Mouse (Mus musculus): ENCODE measurements at regions not wholly inside any gene's neighbourhood (a gene's known extent, or its start where the extent isn't known, plus 50 kb on each side); places are given as distances from the start of the nearest gene placed in this dataset.
"Not testable (repeated sequence)": the region's sequence is repeated elsewhere in the genome, so short reads cannot be mapped to it uniquely, and the experiment has no call there.

DNA sequence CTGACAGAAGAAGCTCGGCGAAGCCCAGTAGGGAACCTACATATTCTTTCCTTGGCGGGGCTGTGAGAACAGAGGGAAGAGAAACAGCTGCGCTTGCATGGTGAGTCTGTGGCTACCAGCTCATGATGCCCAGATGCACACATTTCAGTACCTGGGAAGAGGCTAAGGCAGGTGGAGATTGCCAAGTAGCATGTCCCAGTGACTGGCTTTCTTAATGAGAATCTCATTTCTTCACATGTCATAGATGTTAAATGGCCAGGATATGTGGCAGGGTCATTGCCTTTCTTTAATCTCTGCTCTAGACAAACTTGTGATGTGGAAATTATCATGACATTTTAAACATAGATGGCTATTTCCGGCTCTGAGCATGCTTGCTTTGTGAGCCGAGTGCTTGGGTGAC is 109.5 kb upstream of the Tns3 start:
- DNase-seq (ENCODE audit: low spot score): no peak

GRCm38 (mm10) chr11:8773260-8773659 is 108.9 kb upstream of the Tns3 start:
- DNase-seq (ENCODE audit: low spot score): peak; percentile 24

DNA sequence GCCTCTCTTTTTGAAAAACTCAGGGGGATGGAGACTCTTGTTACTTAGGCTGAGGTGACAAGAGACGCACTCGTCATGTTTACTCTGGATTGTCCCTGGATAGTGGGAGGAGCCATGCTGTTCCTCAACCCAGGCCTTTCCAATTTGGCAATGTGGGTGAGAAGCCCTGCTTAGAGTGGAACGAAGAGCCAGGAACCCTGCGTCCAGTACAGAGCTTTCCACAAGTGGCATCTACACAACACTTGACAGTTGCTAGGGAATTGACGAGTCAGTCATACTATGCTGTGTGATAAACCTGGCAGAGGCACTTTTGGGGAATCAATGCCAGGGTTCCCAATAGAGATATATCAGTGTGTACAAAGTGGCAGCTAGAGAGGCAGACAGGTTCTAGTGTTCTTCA is 108.2 kb upstream of the Tns3 start:
- DNase-seq (ENCODE audit: low spot score): no peak

- DNase-seq (ENCODE audit: low spot score): not testable (repeated sequence)
These were observed 104.4 kb upstream of the Tns3 start for GRCm38 (mm10) chr11:8768706-8769105.

DNA sequence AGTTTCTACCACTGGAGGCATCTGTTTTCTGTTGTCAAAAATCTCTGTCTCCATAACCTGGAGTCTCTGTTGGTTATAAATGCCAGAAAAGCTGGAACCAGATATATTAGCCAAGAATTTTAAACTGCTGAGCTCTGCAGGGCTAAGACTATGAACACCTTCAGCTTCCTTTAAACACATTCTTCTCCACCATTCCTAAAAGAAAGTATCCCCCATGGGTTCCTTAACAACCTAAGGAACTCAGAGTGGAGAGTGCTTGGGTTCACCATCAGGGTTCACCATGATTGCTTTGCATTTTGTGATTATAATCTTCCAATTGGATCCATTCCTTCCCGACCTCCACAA is 101.2 kb upstream of the Tns3 start:
- DNase-seq (ENCODE audit: low spot score): no peak

DNA sequence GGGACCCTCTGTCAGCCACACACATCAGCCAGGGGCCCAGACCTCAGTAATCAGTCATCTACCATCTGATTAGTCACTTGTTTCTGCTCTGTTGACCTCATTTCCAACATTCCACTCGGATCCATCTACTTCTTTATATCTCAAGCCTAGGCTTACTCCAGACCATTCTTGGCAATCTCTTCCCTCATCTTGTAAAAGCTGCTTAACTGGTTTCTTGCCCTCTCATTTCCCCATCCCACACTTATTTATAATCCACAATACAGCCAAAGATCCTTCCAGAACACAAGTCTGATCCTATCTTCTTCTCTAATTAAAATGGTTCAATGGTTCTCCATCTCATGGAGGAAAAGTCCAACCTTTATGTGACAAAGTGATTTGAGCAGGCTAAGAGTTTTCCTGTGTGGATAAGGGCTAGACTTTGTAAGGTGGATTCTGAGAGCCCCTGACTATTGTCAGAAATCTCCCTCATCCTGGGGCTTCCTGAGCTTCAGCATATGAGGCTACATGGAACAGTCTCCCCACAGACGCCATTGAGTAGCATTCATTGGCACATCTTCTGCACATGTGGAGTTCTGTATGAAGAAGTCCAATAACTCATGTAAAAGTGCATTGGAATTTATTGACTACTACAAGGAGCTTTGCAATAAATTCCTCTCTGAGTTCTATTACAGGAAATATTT is 100.7 kb upstream of the Tns3 start:
- DNase-seq (ENCODE audit: low spot score): no peak

DNA sequence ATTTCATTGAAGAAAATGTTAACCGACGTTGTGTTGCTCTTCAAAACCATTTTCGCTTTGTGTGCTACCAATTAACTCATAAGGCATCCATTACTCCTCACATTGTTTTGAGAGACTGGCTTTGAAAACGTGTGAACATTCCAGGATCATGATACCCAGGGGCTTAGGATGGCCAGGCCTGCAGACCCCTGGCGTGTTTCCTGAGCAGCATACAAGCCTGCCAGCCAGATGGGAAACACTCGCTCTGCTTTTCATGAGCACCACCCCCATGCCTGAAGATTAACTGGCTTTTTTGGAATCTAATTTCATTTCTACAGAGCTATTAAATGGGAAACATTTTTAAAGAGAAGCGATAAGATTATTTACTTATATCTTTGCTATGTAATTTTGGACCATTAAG is 99.1 kb upstream of the Tns3 start:
- DNase-seq (ENCODE audit: low spot score): no peak

DNA sequence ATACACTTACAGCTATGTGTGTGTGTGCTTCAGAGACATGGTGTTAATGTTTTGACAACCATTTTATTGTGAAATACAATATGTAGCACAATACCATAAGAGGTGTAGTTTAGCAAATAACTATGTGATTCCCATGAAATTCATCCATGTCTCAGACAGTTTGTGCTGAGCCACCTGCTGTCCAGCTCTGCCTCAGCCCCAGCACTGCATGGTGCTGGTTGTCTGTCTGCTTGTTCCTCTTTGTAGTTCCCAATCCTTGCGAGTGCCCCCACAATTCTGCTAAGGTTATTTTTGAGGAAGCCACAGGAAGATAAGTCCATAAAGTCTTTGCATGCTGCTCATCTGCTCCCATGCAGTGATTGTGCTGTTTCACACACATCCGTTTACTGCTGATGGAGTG is 97.8 kb upstream of the Tns3 start:
- no peak for DNase-seq (ENCODE audit: low spot score)

GRCm38 (mm10) chr11:8761626-8762025 is 97.3 kb upstream of the Tns3 start:
- no peak for DNase-seq (ENCODE audit: low spot score)

- DNase-seq (ENCODE audit: low spot score): no peak
These were observed 95.5 kb upstream of the Tns3 start for GRCm38 (mm10) chr11:8759858-8760257.

GRCm38 (mm10) chr11:8754508-8754907 is 90.2 kb upstream of the Tns3 start:
- not testable (repeated sequence) for DNase-seq (ENCODE audit: low spot score)

- not testable (repeated sequence) for DNase-seq (ENCODE audit: low spot score)
These were observed 71.4 kb upstream of the Tns3 start for GRCm38 (mm10) chr11:8735784-8736183.

- DNase-seq (ENCODE audit: low spot score): no peak
These were observed 62.7 kb upstream of the Tns3 start for GRCm38 (mm10) chr11:8727007-8727406.

DNA sequence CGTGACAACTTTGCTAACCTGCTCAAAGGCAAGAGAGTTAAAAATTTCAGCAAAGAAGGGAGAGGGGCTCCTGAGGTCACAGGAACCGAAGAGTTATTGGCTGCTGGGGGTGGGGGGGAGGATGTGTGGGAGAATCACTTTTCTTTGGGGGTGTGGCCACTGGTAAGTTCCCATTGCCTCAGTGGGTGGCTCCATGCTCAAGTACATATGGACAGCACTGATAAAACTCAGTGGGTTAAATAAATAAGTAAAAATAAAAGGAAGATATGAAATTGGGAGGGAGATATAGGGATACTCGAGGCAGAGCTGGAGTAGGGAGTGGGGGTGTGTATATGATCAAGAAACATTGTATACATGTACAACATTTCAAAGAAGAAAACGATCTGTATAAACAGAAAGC is 61.2 kb upstream of the Tns3 start:
- DNase-seq (ENCODE audit: low spot score): no peak

DNA sequence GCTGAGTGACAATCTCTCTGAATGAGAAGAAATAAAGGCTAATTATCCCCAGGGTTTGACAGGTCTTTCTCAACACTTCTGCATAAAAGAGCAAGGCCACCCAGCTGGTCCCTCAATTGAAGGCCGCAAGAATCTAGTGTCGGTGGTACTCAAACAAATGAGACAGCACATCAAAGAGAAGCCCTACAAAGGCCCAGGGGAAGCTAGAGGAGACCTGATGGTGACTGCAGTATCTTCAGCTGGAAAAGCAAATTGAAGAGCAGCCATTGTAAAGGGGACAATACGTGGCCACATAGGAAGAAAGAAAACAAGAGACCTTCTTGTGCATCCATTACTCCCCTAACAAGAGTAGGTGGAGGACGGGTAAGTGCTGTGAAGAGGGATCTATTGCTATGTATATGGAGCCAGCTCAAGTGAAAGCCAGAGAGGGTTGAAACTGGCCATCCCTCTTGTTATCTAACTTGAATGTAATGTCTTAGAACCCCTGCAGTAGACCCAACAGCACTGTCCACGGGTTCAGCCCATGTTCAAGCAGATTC is 58.8 kb upstream of the Tns3 start:
- no peak for DNase-seq (ENCODE audit: low spot score)

- DNase-seq (ENCODE audit: low spot score): no peak
These were observed 55.1 kb upstream of the Tns3 start for GRCm38 (mm10) chr11:8719211-8719966.

- DNase-seq (ENCODE audit: low spot score): no peak
These were observed 53.4 kb upstream of the Tns3 start for GRCm38 (mm10) chr11:8717774-8718173.

GRCm38 (mm10) chr11:8716858-8717257 is 52.5 kb upstream of the Tns3 start:
- no peak for DNase-seq (ENCODE audit: low spot score)

DNA sequence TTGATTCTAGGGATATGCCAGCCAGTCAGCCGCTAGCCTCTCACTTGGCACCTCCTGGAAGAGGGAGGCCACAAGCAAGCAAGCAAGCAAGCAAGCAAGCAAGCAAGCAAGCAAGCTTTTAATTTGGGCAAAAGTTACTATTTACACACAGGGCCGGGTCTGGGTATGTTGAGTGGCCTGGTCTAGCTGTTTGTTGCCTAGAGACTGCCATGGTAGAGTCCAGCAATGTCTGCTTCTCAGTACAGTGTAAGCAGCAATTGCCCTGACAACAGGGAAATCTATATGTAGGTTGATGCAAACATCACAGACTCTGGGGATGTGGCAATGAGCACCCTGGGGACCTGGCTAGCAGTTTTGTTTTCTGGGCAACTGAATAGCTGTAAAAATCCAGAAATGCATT is 51.4 kb upstream of the Tns3 start:
- no peak for DNase-seq (ENCODE audit: low spot score)

All from thymus, postnatal 0 days (tissue).